Mouse (Mus musculus) bone marrow macrophage, adult 2 months (primary cell): ENCODE measurements around the gene Gm3115.
"Not testable (repeated sequence)": the region's sequence is repeated elsewhere in the genome, so short reads cannot be mapped to it uniquely, and the experiment has no call there.

Experiments
- CTCF ChIP-seq: IDR thresholded peaks from 2 replicates; pipeline ENCODE4 v1.5.1; 2012; ENCODE audit warnings: low read depth, mild to moderate bottlenecking, low read length, moderate library complexity
- POLR2A ChIP-seq: IDR thresholded peaks from 2 replicates; pipeline ENCODE4 v1.6.1; 2012; ENCODE audit warnings: mild to moderate bottlenecking, low read depth, low read length, borderline replicate concordance

DNA sequence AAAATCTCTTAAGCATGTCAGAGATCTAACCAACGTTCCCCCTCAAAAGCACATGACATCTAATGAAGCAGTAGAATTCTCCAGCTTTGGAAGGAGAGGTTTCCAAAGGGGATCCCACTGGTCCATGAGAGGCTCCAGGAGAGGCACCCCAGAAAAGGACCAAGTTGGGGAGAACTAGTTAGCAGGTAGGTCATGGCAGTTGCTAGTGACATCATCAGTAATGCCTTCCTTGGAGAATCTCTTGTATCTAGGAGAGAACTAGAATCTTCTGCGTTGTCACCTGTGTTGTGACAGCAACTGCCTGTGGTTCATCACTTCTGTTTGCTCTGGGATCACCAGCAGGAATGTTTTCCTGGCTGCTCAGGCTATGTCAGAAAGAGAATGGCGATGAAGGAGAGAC lies at the start of gene Gm3115:
- not testable (repeated sequence) for TF ChIP-seq POLR2A, CTCF
